Mouse (Mus musculus): Measurements from ENCODE around the gene Lrrk1.

- TF ChIP-seq CTCF (IDR thresholded peaks at IDR 0.05; ENCODE audit: insufficient read depth, low read depth, low read length), result no peak
- TF ChIP-seq POLR2A (IDR thresholded peaks at IDR 0.05; ENCODE audit: insufficient read depth, low read depth, low read length), result no peak
These were observed 38.9 kb upstream of the Lrrk1 start for GRCm38 (mm10) chr7:66427053-66427436.
